ENCODE assay signal across 8 mouse cellular contexts in the genomic region with DNA sequence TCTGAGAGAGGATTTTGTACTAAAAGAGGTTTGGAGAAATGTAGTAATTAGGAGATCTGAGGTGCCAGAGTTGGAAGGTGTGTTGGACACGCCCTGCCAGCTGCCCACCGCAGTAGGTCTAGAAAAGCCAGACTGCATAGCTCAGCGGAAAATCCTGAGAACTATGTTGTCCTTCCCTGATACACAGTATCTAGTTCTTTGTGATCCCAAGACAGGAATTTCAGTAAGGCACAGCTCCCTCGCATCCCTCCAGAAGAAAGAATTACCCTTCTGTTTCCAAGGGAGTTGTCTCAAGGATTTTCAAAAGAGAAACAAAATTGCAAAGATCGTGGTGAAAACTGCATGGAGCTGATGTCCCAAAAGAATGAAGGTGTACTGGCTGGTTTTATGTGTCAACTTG. TPM values are rescaled to one million over a fixed set of nuclear protein-coding genes. Genes with fewer than 3 reads are reported as not detected.
DNase-seq lines count a peak whose midpoint lies in the region; ATAC-seq and TF ChIP-seq lines count a peak whose summit lies in the region.

No protein-coding gene starts in this region.

- peak overlapping the region; percentile 44 for H3K9ac ChIP-seq in hindbrain, embryonic 15.5 days
- peak overlapping the region; percentile 29 for H3K9ac ChIP-seq in midbrain, postnatal 0 days (replicated peaks; ENCODE audit: low read length, poor library complexity, severe bottlenecking)

- H3K4me3 ChIP-seq in kidney, adult 2 months (ENCODE audit: insufficient read depth, low read depth, low read length), result no peak overlapping the region
- H3K4me3 ChIP-seq in brown adipose tissue, adult 24 weeks (ENCODE audit: insufficient read depth, low read depth, low read length), result peak overlapping the region; percentile 15; the same call in 1 of the 2 replicates
- H3K4me3 ChIP-seq in hindbrain, embryonic 15.5 days, result peak overlapping the region; percentile 84
- peak overlapping the region; percentile 71 for H3K4me3 ChIP-seq in midbrain, postnatal 0 days (ENCODE audit: low read depth, low read length)

- 0 out of 2 replicates have a peak overlapping the region, but pooled peaks have one; percentile 19 for H3K27ac ChIP-seq in kidney, adult 2 months (ENCODE audit: insufficient read depth, low read depth, low read length)
- H3K27ac ChIP-seq in brown adipose tissue, adult 24 weeks (replicated peaks; ENCODE audit: low read depth, low read length), result 0 out of 2 replicates have a peak overlapping the region, but pooled peaks have one; percentile 33
- H3K27ac ChIP-seq in hindbrain, embryonic 15.5 days (replicated peaks), result peak overlapping the region; percentile 98
- H3K27ac ChIP-seq in midbrain, postnatal 0 days (ENCODE audit: low read depth, low read length), result peak overlapping the region; percentile 74

- ATAC-seq in hindbrain, embryonic 15.5 days (ENCODE audit: low FRiP score, low read depth), result no peak
- ATAC-seq in midbrain, postnatal 0 days (ENCODE audit: low FRiP score), result no peak
- no peak for ATAC-seq in granulocyte monocyte progenitor cell, adult 5-6 weeks (replicated peaks; ENCODE audit: poor library complexity, severe bottlenecking)
- ATAC-seq in activated CD4-positive, CD25-positive, alpha-beta regulatory T cell, adult 4 months, result no peak

- H3K4me2 ChIP-seq in hindbrain, embryonic 15.5 days, result peak overlapping the region; percentile 77
- H3K4me2 ChIP-seq in midbrain, postnatal 0 days (ENCODE audit: low read depth, low read length, poor library complexity, severe bottlenecking), result peak overlapping the region; percentile 75

- 12% methylated on average over 5 of the region's 5 CpGs for WGBS in kidney, adult 2 months
- WGBS in hindbrain, embryonic 15.5 days, result 2% methylated on average over 5 of the region's 5 CpGs
- 2% methylated on average over 5 of the region's 5 CpGs for WGBS in midbrain, postnatal 0 days

- DNase-seq in kidney, adult 2 months, result no peak
- DNase-seq in kidney, postnatal 10 days, result no peak
- DNase-seq in midbrain, postnatal 0 days (ENCODE audit: low spot score), result peak; percentile 48
- no peak for DNase-seq in layer of hippocampus, adult 11-12 months (ENCODE audit: low spot score)

- peaks cover 20% of the 10 kb centered on the region for H3K4me1 ChIP-seq in kidney, adult 2 months (ENCODE audit: control insufficient read depth, insufficient read depth, low read length)
- H3K4me1 ChIP-seq in brown adipose tissue, adult 24 weeks (ENCODE audit: control insufficient read depth, insufficient read depth, insufficient read length, low read length), result no peaks in the 10 kb centered on the region; the same call in 1 of the 2 replicates
- peaks cover 59% of the 10 kb centered on the region for H3K4me1 ChIP-seq in hindbrain, embryonic 15.5 days (replicated peaks)
- no peaks in the 10 kb centered on the region; the same call in 1 of the 2 replicates for H3K4me1 ChIP-seq in midbrain, postnatal 0 days (ENCODE audit: insufficient read depth, low read length)

- H3K9me3 ChIP-seq in hindbrain, embryonic 15.5 days, result no peaks in the 10 kb centered on the region
- no peaks in the 10 kb centered on the region for H3K9me3 ChIP-seq in midbrain, postnatal 0 days (ENCODE audit: low read length)

- TF ChIP-seq CTCF in kidney, adult 2 months (conservative IDR thresholded peaks at IDR 0.05; ENCODE audit: insufficient read depth, insufficient read length, low read depth, low read length), result no peak
- no peak for TF ChIP-seq CTCF in midbrain, postnatal 0 days (IDR thresholded peaks at IDR 0.05)

- no peak for TF ChIP-seq POLR2A in kidney, adult 2 months (IDR thresholded peaks at IDR 0.05; ENCODE audit: low read depth, low read length)

- no peaks in the 10 kb centered on the region for H3K27me3 ChIP-seq in kidney, adult 2 months (replicated peaks; ENCODE audit: control insufficient read depth, insufficient read depth, low read length)
- H3K27me3 ChIP-seq in hindbrain, embryonic 15.5 days, result no peaks in the 10 kb centered on the region
- H3K27me3 ChIP-seq in midbrain, postnatal 0 days (ENCODE audit: insufficient read depth, low read length), result no peaks in the 10 kb centered on the region

- H3K36me3 ChIP-seq in kidney, adult 2 months (ENCODE audit: control insufficient read depth, insufficient read depth, low read length), result no peaks in the 10 kb centered on the region
- peaks cover 24% of the 10 kb centered on the region for H3K36me3 ChIP-seq in hindbrain, embryonic 15.5 days
- H3K36me3 ChIP-seq in midbrain, postnatal 0 days (ENCODE audit: insufficient read depth, low read length), result peaks cover 15% of the 10 kb centered on the region

RNA-seq across cellular contexts. Expression of a gene that starts 0.5 kb away (rescaled TPM):
- polyA plus RNA-seq in kidney, adult 2 months (2012; rRNA removed), result 98.9 and 109 TPM in 2 replicates
- 32.5 and 58.6 TPM in 2 replicates for polyA plus RNA-seq in brown adipose tissue, adult 24 weeks (2012; ENCODE audit: insufficient read depth, insufficient read length, missing spikeins)
- polyA plus RNA-seq in hindbrain, embryonic 15.5 days (2015; fragmentation: Nextera tagmentation; extraction: Ambion mirVana), result 1,681 and 1,706 TPM in 2 replicates
- total RNA-seq in midbrain, postnatal 0 days (2014; rRNA removed), result 3,416 and 3,526 TPM in 2 replicates
- polyA plus RNA-seq in midbrain, postnatal 0 days (2015; fragmentation: Nextera tagmentation; extraction: Ambion mirVana), result 1,872 and 1,886 TPM in 2 replicates
- total RNA-seq in granulocyte monocyte progenitor cell, adult 5-6 weeks (2014; fragmentation: Nextera tagmentation), result 640 and 699 TPM in 2 replicates
- 874 and 1,022 TPM in 2 replicates for total RNA-seq in granulocyte monocyte progenitor cell, adult 5-6 weeks (2017)
- polyA plus RNA-seq in activated CD4-positive, CD25-positive, alpha-beta regulatory T cell, adult 4 months (2017; shearing (Covaris generic)), result 100 to 1,000 TPM; 410 to 652 TPM

RNA-seq across cellular contexts. Expression of a gene that starts 2.7 kb away (rescaled TPM):
- polyA plus RNA-seq in kidney, adult 2 months (2012; rRNA removed), result 5.7 TPM in 2 replicates
- 3.0 and 3.3 TPM in 2 replicates for polyA plus RNA-seq in brown adipose tissue, adult 24 weeks (2012; ENCODE audit: insufficient read depth, insufficient read length, missing spikeins)
- 10.0 and 10.5 TPM in 2 replicates for polyA plus RNA-seq in hindbrain, embryonic 15.5 days (2015; fragmentation: Nextera tagmentation; extraction: Ambion mirVana)
- total RNA-seq in midbrain, postnatal 0 days (2014; rRNA removed), result 22.4 and 22.6 TPM in 2 replicates
- 3.7 and 4.7 TPM in 2 replicates for polyA plus RNA-seq in midbrain, postnatal 0 days (2015; fragmentation: Nextera tagmentation; extraction: Ambion mirVana)
- 103 and 159 TPM in 2 replicates for total RNA-seq in granulocyte monocyte progenitor cell, adult 5-6 weeks (2014; fragmentation: Nextera tagmentation)
- 23.7 and 28.6 TPM in 2 replicates for total RNA-seq in granulocyte monocyte progenitor cell, adult 5-6 weeks (2017)
- polyA plus RNA-seq in activated CD4-positive, CD25-positive, alpha-beta regulatory T cell, adult 4 months (2017; shearing (Covaris generic)), result 1 to 10 TPM; 4.1 to 6.4 TPM

RNA-seq across cellular contexts. Expression of a gene that starts 15.5 kb away (rescaled TPM):
- polyA plus RNA-seq in kidney, adult 2 months (2012; rRNA removed), result 45.3 and 45.7 TPM in 2 replicates
- polyA plus RNA-seq in brown adipose tissue, adult 24 weeks (2012; ENCODE audit: insufficient read depth, insufficient read length, missing spikeins), result 38.1 and 61.2 TPM in 2 replicates
- 111 and 116 TPM in 2 replicates for polyA plus RNA-seq in hindbrain, embryonic 15.5 days (2015; fragmentation: Nextera tagmentation; extraction: Ambion mirVana)
- total RNA-seq in midbrain, postnatal 0 days (2014; rRNA removed), result 112 and 122 TPM in 2 replicates
- 124 and 140 TPM in 2 replicates for polyA plus RNA-seq in midbrain, postnatal 0 days (2015; fragmentation: Nextera tagmentation; extraction: Ambion mirVana)
- total RNA-seq in granulocyte monocyte progenitor cell, adult 5-6 weeks (2014; fragmentation: Nextera tagmentation), result 66.8 and 109 TPM in 2 replicates
- 58.3 and 63.6 TPM in 2 replicates for total RNA-seq in granulocyte monocyte progenitor cell, adult 5-6 weeks (2017)
- 10 to 100 TPM; 19.9 to 22.9 TPM for polyA plus RNA-seq in activated CD4-positive, CD25-positive, alpha-beta regulatory T cell, adult 4 months (2017; shearing (Covaris generic))

RNA-seq across cellular contexts. Expression of a gene that starts 17.1 kb away (rescaled TPM):
- polyA plus RNA-seq in kidney, adult 2 months (2012; rRNA removed), result 26.3 and 28.4 TPM in 2 replicates
- polyA plus RNA-seq in brown adipose tissue, adult 24 weeks (2012; ENCODE audit: insufficient read depth, insufficient read length, missing spikeins), result 19.2 and 52.4 TPM in 2 replicates
- 12.7 and 16.3 TPM in 2 replicates for polyA plus RNA-seq in hindbrain, embryonic 15.5 days (2015; fragmentation: Nextera tagmentation; extraction: Ambion mirVana)
- 10.9 and 13.5 TPM in 2 replicates for total RNA-seq in midbrain, postnatal 0 days (2014; rRNA removed)
- 12.2 and 16.0 TPM in 2 replicates for polyA plus RNA-seq in midbrain, postnatal 0 days (2015; fragmentation: Nextera tagmentation; extraction: Ambion mirVana)
- 4.6 and 18.1 TPM in 2 replicates for total RNA-seq in granulocyte monocyte progenitor cell, adult 5-6 weeks (2014; fragmentation: Nextera tagmentation)
- 44.3 and 53.7 TPM in 2 replicates for total RNA-seq in granulocyte monocyte progenitor cell, adult 5-6 weeks (2017)
- polyA plus RNA-seq in activated CD4-positive, CD25-positive, alpha-beta regulatory T cell, adult 4 months (2017; shearing (Covaris generic)), result under 1 TPM; 0.60 TPM

RNA-seq across cellular contexts. Expression of a gene that starts 22.5 kb away (rescaled TPM):
- polyA plus RNA-seq in kidney, adult 2 months (2012; rRNA removed), result 4.0 and 6.3 TPM in 2 replicates
- 1.4 and 2.8 TPM in 2 replicates for polyA plus RNA-seq in brown adipose tissue, adult 24 weeks (2012; ENCODE audit: insufficient read depth, insufficient read length, missing spikeins)
- 22.1 and 22.6 TPM in 2 replicates for polyA plus RNA-seq in hindbrain, embryonic 15.5 days (2015; fragmentation: Nextera tagmentation; extraction: Ambion mirVana)
- 7.6 and 12.1 TPM in 2 replicates for total RNA-seq in midbrain, postnatal 0 days (2014; rRNA removed)
- 11.0 and 11.8 TPM in 2 replicates for polyA plus RNA-seq in midbrain, postnatal 0 days (2015; fragmentation: Nextera tagmentation; extraction: Ambion mirVana)
- 66.8 and 88.9 TPM in 2 replicates for total RNA-seq in granulocyte monocyte progenitor cell, adult 5-6 weeks (2014; fragmentation: Nextera tagmentation)
- total RNA-seq in granulocyte monocyte progenitor cell, adult 5-6 weeks (2017), result 41.5 and 46.0 TPM in 2 replicates
- 10 to 100 TPM; 38.4 to 44.7 TPM for polyA plus RNA-seq in activated CD4-positive, CD25-positive, alpha-beta regulatory T cell, adult 4 months (2017; shearing (Covaris generic))

Comparison
In these comparisons a context has a peak if more than half of its experiments do, and no peak if none do; other contexts are left out.
1. H3K27ac ChIP-seq: peak in every context shown above with its lines; median percentile 98 in hindbrain, embryonic 15.5 days; 74 in midbrain, postnatal 0 days; 33 in brown adipose tissue, adult 24 weeks; 19 in kidney, adult 2 months.